Mouse (Mus musculus): Measurements from ENCODE around the gene Pank2.

DNA sequence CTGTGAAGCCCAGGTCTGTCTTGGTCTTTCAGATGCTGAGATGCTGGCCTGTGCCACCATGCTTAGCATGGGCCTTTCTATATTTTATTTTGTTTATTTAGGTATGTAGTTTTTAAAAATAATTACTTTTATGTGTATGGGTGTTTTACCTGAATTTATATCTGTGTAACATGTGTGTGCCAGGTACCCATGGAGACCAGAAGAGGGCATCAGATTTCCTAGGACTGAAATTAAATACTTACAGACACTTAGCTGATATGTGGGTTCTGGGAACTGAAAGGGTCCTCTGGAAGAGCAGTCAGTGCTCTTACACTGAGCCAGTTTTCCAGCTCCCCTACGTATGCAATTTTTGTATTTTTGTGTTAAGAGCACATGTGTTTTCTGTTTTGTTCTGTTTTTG is 24.0 kb downstream of the Pank2 start:
- TF ChIP-seq POLR2A (IDR thresholded peaks at IDR 0.05; ENCODE audit: control insufficient read depth, low read depth, low read length) (no peak), CTCF (IDR thresholded peaks at IDR 0.05; ENCODE audit: control insufficient read depth, insufficient read depth, insufficient replicate concordance, low read depth, low read length) (no peak)

All from testis, adult 2 months (tissue).